Mouse (Mus musculus) kidney, adult 2 months (tissue): ENCODE data around the gene Ptprg. TPM values are rescaled to one million over a fixed set of nuclear protein-coding genes. Genes with fewer than 3 reads are reported as not detected.

Experiments used
- DNase-seq: peaks from one replicate; pipeline ENCODE4 v3.0.0; 2021
- H3K27ac ChIP-seq: fragments of 200-500 bp; 2 replicates; pipeline ENCODE4 v1.5.1; 2012; ENCODE audit warnings: low read depth, low read length, control low read depth, inconsistent platforms; ENCODE audit not compliant: insufficient read depth
- H3K27me3 ChIP-seq: fragments of 200-500 bp; replicated peaks from 2 replicates; pipeline ENCODE4 v1.6.1; 2012; ENCODE audit warnings: mild to moderate bottlenecking, moderate library complexity, low read length, inconsistent platforms; ENCODE audit not compliant: control insufficient read depth, insufficient read depth
- H3K36me3 ChIP-seq: fragments of 200-500 bp; 2 replicates; pipeline ENCODE4 v1.6.1; 2012; ENCODE audit warnings: mild to moderate bottlenecking, moderate library complexity, low read length, inconsistent platforms; ENCODE audit not compliant: control insufficient read depth, insufficient read depth
- H3K4me1 ChIP-seq: fragments of 200-500 bp; 2 replicates; pipeline ENCODE4 v1.6.1; 2011; ENCODE audit warnings: low read length; ENCODE audit not compliant: control insufficient read depth, insufficient read depth
- H3K4me3 ChIP-seq: fragments of 200-500 bp; 2 replicates; pipeline ENCODE4 v1.5.1; 2011; ENCODE audit warnings: mild to moderate bottlenecking, low read depth, low read length, control low read depth; ENCODE audit not compliant: insufficient read depth
- CTCF ChIP-seq: fragments of 200-500 bp; conservative IDR thresholded peaks from 2 replicates; pipeline ENCODE4 v1.5.1; 2011; ENCODE audit warnings: low read depth, mild to moderate bottlenecking, control low read depth, low read length, moderate library complexity, mixed read lengths; ENCODE audit not compliant: insufficient read depth, insufficient read length
- POLR2A ChIP-seq: fragments of 200-500 bp; IDR thresholded peaks from one replicate; pipeline ENCODE4 v1.6.1; 2011; ENCODE audit warnings: low read depth, low read length, control low read depth
- WGBS: fragments of 180-500 bp; shearing (Covaris S2); methylation state at CpG from one replicate; pipeline ENCODE4 v1.1.7; 2018; 5-methylcytosine and 5-hydroxymethylcytosine counted together
- polyA plus RNA-seq: library from polyadenylated mRNA; depleted of rRNA; stranded (reverse); fragments of >200 nt; gene quantifications from 2 replicates; pipeline ENCODE4 v1.2.3, GENCODE M21; 2012; rRNA removed

Gene Ptprg
- 39.2 and 44.2 TPM in 2 replicates for polyA plus RNA-seq

DNA sequence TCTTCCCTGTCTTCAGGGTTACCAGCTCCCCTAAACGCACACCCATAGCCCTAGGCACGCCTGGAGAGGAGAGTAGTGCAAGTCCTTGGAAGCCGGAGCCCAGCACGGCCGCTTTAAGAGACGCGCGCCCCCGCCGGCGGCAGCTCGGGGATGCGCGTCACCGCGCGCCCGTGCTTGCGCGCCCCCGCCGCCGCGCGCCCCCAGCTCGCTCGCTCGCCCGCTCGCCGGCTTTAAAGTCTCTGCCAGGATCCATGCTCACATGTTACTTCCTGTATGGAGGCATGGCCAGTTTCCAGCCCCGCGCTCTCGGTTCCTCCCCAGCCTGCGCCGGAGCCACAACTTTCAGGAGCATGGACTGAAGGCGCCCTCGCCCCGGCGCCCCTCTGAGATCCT, at the start of gene Ptprg:
Gene Ptprg, plus strand, starts transcription at position 260 of the 393 bp plus-strand sequence.
- H3K27ac ChIP-seq: peak within 1 kb of the TSS; percentile 99
- under 1% methylated on average over 39 of the region's 40 CpGs for WGBS
- H3K4me3 ChIP-seq: peak within 1 kb of the TSS; percentile 98
- H3K36me3 ChIP-seq: no peaks in the 10 kb centered on the region
- TF ChIP-seq CTCF (no peak), POLR2A (peak; percentile 40)
- peaks cover 4% of the 10 kb centered on the region; the same call in 1 of the 2 replicates for H3K4me1 ChIP-seq
- H3K27me3 ChIP-seq: no peaks in the 10 kb centered on the region
- DNase-seq: peak; percentile 95

DNA sequence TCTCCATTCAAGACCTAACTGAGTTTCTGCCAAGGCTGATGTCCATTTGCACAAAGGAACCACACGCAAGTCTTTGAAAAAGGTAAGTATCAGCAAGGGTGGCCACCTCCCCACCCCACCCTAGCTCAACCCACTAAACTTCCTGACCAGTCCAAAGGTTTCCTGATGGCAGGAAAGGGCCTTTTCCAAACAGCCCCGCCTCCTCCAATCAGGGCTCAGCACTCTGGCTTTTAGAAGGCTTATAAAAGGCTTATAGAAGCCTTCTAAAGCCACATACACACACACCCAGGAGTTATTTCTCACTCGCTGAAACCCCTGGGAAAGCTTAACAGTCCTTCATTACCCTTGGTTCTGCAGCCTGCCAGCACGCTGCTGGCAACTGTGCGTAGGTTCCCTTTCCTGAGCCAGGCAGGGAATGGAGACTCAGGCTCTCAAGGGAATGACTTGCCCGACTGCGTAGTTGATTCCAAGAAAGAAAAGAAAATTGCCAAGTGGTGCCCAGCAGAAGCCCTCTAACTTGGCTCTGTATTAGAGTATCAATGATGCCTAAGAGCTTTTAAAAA, 49.4 kb upstream of the Ptprg start:
- Histone ChIP-seq H3K4me1 (no peaks in the 10 kb centered on the region), H3K27ac (no peak overlapping the region)

GRCm38 (mm10) chr14:11510173-11510572, 43.2 kb upstream of the Ptprg start:
- WGBS: 52% methylated on average over 1 of the region's 1 CpGs
- Histone ChIP-seq H3K27me3 (no peaks in the 10 kb centered on the region; the same call in 1 of the 2 replicates), H3K4me3 (no peak overlapping the region), H3K4me1 (no peaks in the 10 kb centered on the region), H3K36me3 (no peaks in the 10 kb centered on the region), H3K27ac (no peak overlapping the region)
- DNase-seq: peak; percentile 35
- TF ChIP-seq POLR2A (no peak), CTCF (no peak)

More for the DNA sequence above, 49.4 kb upstream of the Ptprg start:
- no peaks in the 10 kb centered on the region for H3K36me3 ChIP-seq
- no peak overlapping the region for H3K4me3 ChIP-seq
- 68% methylated on average over 7 of the region's 7 CpGs for WGBS
- no peaks in the 10 kb centered on the region for H3K27me3 ChIP-seq
- DNase-seq: peak; percentile 4
- no peak for TF ChIP-seq POLR2A
- no peak for TF ChIP-seq CTCF

DNA sequence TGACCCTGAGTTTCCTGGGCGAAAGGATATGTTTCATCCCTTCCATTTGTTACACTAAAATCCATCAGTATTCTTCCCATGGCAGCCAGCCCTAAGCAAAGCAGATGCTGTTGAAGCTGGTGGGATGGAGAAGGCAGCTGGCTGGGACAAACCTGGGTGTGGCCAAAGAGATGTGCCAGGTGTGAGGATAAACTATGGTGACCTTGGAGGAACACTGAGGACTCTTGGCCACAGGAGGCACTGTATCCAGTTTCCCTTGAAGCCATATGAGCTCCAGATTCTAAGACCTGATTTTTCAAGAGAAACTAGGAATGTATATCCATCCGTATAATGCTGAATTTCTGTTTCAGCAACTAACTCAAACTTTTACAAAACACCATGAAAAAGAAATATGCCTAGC, 34.2 kb upstream of the Ptprg start:
- no peak overlapping the region for H3K4me3 ChIP-seq
- H3K36me3 ChIP-seq: no peaks in the 10 kb centered on the region
- H3K4me1 ChIP-seq: no peaks in the 10 kb centered on the region
- no peak overlapping the region for H3K27ac ChIP-seq
- no peak for TF ChIP-seq CTCF
- TF ChIP-seq POLR2A: no peak
- H3K27me3 ChIP-seq: no peaks in the 10 kb centered on the region
- 94% methylated on average over 2 of the region's 2 CpGs for WGBS
- DNase-seq: no peak

- Histone ChIP-seq H3K4me3 (no peak overlapping the region), H3K36me3 (no peaks in the 10 kb centered on the region), H3K27ac (no peak overlapping the region), H3K27me3 (no peaks in the 10 kb centered on the region), H3K4me1 (no peaks in the 10 kb centered on the region)
- DNase-seq: no peak
- WGBS: 97% methylated on average over 3 of the region's 3 CpGs
- TF ChIP-seq CTCF: no peak
- TF ChIP-seq POLR2A: no peak
Observed at GRCm38 (mm10) chr14:11523052-11523451, 30.3 kb upstream of the Ptprg start.

DNA sequence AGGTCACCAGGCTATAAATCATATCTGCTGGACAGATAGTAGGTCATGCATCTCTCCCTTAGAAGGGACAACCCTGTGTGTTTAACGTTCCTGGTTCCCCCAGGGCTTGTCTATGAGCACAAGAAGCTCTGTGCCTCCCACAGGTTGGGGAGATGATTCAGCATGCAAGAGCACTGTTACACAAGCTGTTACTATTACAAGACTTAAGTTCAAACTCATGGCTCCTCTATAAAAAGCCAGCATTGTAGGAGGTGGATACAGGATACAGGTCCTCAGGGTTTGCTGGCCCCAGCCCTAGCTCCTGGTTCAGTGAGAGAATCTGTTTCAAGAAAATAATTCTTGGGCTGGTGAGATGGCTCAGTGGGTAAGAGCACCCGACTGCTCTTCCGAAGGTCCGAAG, 23.7 kb upstream of the Ptprg start:
- no peaks in the 10 kb centered on the region for H3K27me3 ChIP-seq
- TF ChIP-seq POLR2A (no peak), CTCF (no peak)
- H3K27ac ChIP-seq: no peak overlapping the region
- no peaks in the 10 kb centered on the region for H3K4me1 ChIP-seq
- 86% methylated on average over 4 of the region's 4 CpGs for WGBS
- DNase-seq: no peak
- H3K4me3 ChIP-seq: no peak overlapping the region
- H3K36me3 ChIP-seq: no peaks in the 10 kb centered on the region

GRCm38 (mm10) chr14:11534456-11534855, 18.9 kb upstream of the Ptprg start:
- Histone ChIP-seq H3K4me3 (no peak overlapping the region), H3K4me1 (no peaks in the 10 kb centered on the region), H3K27me3 (no peaks in the 10 kb centered on the region), H3K36me3 (no peaks in the 10 kb centered on the region), H3K27ac (no peak overlapping the region)
- WGBS: 89% methylated on average over 1 of the region's 1 CpGs
- TF ChIP-seq POLR2A: no peak
- peak; percentile 34 for DNase-seq

DNA sequence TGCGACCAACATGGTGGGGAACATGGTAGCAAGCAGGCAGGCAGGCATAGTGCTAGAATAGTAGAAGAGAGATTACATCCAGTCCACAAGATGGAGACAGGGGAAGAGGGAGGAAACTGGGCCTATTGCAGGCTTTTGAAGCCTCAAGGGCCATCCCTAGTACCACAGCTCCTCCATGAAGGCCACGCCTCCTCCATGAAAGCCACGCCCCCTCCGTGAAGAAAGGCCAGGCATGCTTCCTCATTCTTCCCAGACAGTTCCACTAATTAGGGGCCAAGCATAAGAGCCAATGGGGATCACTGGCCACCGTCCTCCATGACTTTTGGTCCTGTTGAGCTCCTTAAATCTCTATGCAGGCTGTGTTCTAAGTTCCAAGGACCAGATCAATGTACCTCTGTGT, 17.2 kb upstream of the Ptprg start:
- no peaks in the 10 kb centered on the region for H3K36me3 ChIP-seq
- no peaks in the 10 kb centered on the region for H3K4me1 ChIP-seq
- 82% methylated on average over 5 of the region's 5 CpGs for WGBS
- no peak for TF ChIP-seq POLR2A
- no peak for TF ChIP-seq CTCF
- H3K4me3 ChIP-seq: no peak overlapping the region
- no peaks in the 10 kb centered on the region for H3K27me3 ChIP-seq
- no peak for DNase-seq
- H3K27ac ChIP-seq: no peak overlapping the region
